Mouse (Mus musculus) inflammation-experienced regulatory T-cells, adult 16 weeks (primary cell): ENCODE data around the gene Agap1. TPM values are rescaled to one million over a fixed set of nuclear protein-coding genes. Genes with fewer than 3 reads are reported as not detected.

Source experiments
- polyA plus RNA-seq: library from polyadenylated mRNA; unstranded; fragments of 100-300 nt; shearing (Covaris generic); gene quantifications from one replicate; pipeline ENCODE4 v1.2.1, GENCODE M21; 2017

Agap1 gene
- 0.09 TPM for polyA plus RNA-seq

GRCm38 (mm10) chr1:89454196-89455123 lies at the start of gene Agap1:
Agap1 (plus strand) TSS chr1:89454806.

GRCm38 (mm10) chr1:89931120-89931519 lies 476.5 kb downstream of the Agap1 start, which contains the start of gene Gbx2:
Gbx2 (minus strand) TSS chr1:89931179.

